Mouse (Mus musculus): ENCODE results near the gene Gna15. TPM values are rescaled to one million over a fixed set of nuclear protein-coding genes. Genes with fewer than 3 reads are reported as not detected.

Gene Gna15
- total RNA-seq, 2 experiments from 2014 or later, result 0.73 to 0.78 TPM

DNA sequence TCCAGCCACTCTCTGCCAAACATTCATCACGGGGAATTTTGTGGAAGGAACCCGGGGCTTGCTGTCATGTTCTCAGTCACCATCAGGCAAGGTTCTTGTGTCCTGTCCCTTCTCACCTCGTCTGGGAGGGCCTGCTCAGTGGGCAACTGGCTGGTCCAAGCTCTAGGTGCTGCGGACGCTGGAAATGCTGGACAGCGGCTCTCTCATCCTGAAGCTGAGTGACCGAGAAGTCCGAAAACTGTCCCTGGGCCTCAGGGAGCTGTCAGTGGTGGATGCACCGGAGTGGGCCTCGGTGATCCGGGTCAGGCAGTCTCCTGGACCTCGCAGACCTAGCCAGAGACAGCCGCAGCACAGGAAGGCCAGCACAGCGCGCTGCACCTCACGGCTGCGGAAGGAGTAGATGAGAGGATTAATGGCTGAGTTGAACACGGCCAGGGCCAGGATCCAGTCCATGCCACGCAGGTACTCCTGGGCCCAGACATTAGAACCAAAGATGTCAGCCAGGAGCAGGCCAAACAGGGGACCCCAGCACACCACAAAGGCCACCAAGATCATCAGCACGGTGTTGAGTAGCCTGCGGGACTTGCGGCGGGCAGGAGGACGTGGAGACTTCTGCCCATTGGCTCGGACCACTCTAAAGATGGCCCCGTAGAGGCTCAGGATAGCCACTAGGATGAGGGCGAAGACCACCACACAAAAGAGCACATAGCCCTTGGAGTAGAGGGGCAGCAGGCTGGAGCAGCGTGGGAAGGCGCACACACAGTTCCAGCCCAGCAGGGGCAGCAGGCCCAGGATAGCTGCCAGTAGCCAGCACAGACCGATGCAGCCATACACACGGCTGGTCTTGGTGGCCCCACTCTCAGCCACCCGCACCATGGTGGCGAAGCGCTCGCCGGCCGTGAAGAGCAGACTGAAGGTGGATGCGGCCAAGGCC lies 25.4 kb downstream of the Gna15 start:
- DNase-seq, result no peak
- intact Hi-C loops (cut with DNase I), result loop anchor here (10.0 kb wide), 1 partner anchor 594 kb away; the partner anchor contains the start of gene Timm13

DNA sequence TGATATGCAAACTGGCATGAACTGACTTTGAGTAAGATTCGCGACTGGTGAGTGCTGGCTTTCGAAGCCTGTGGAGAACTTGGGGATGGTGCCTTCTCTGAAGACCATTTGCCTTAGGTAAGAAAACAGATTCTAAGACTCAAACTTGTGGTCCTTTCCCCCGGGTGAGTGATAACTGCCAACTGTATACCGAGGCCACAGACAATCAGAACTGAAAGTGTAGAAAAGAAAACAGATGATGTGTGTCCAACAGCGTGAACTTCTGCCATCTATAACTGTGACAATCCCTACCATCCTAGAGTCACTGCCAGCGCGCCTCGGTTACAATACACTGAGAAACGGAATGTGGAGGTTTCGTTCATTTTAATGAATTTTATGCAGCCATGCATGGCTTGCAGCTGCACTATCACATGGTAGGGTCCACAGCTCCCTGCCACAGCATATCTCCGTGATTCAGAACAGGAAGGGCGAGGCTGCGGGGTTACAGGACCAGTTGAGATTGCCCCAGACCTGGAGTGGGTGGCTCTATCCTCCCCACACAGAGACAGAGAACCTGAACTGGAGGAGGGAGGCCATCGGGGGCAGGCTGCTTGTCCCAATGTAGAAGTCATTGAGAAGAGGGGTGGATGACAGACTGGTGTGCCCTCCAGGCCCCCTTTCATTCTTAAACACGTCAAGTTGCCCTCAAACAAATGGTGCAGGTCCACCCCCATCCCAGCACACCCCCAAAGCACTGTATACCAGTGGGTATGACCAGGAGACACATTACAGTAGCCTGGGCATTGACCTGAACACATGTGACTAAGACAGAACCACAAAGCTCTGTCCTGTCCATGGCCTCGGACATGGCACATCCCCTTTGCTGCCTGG lies 26.4 kb downstream of the Gna15 start:
- intact Hi-C loops (cut with DNase I), result loop anchor here (10.0 kb wide), 1 partner anchor 593 kb away; the partner anchor contains the start of gene Timm13
- no peak for DNase-seq

DNA sequence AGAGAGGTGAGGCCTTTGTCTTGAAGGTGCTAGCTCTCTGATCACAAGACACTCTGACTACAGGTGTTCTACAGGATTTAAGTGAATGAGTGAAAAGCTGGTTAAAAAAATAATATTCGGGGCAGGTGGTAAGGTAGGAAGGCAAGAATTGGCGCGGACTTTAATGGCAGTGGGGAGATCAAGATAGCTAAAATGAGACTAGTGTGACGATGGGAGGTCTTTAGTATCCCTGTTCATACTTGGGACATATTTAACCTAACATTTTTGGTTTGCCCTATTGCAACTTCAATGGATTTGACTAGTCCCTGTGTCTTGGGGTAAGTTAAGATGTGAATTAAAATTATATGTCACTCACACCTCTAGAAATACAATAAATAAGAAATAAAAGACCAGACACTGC lies 27.1 kb downstream of the Gna15 start:
- no peak for DNase-seq
- intact Hi-C loops (cut with DNase I), result loop anchor here (10.0 kb wide), 1 partner anchor 592 kb away; the partner anchor contains the start of gene Timm13

DNA sequence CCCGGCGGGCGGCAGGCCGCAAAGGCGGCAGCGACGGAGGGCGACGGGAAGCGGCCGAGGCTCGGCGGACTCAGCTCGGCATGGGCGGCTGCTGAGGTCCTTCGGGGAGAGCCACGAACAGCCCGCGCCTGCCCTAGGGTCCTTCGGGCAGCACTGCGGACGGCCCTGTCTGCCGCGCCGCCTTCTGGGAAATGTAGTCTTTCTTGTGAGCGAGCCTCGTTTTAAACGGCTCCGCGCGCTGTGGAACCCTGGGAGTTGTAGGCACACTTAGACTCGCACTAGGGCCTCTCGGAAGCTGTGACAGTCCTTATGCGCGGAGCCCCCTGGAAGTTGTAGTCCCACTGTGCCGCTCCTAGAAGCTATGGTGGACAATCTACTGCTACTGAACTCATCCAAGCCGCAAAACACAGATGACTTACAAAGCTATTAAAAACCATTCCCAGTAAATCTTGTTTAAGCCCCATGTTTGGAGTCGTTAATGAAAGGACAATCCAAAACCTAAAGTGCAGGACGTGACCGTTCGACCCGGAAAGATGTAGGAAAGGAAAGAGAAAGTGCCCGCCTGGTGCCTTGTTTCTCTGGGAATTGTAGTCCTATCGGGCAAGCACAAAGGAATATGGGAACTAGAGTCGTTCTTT lies 27.6 kb downstream of the Gna15 start, which contains the start of gene Ncln:
Gene Ncln, minus strand, starts transcription at position 129 of the 638 bp plus-strand sequence.
- intact Hi-C loops (cut with DNase I), result loop anchor here (10.0 kb wide), 1 partner anchor 592 kb away; the partner anchor contains the start of gene Timm13
- DNase-seq, result peak; percentile 97 to 98

DNA sequence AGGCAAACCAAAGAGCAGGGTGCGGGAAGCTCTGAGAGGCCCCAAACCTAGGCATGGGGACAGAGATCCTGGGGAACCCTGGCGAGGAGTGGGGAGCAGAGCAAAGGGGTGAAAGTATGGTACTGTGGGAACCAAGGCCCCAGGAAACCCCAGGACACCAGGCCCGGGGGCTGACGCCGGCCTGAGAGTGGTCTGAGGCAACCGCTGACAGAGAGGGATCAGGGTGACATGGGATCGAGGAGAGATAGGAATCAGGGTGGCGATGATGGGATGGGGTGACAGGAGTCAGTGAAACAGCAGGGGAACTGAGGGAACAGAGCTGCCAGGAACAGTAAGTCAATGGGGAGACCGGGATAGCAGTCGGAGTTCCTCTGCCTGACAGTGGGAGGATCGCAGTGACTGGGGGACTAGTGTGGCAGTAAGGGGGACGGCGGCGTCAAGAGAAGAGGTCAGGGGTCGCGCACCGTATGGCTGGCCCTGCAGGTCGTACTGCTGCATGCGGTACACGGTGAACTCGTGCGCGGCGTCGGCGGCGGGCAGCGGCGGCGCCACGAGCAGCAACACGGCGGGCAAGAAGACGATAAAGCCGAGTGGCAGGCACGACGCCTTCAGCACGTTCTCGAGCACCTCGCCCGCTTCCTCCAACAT lies 28.3 kb downstream of the Gna15 start:
- intact Hi-C loops (cut with DNase I), result loop anchor here (10.0 kb wide), 1 partner anchor 591 kb away; the partner anchor contains the start of gene Timm13
- DNase-seq, result no peak

DNA sequence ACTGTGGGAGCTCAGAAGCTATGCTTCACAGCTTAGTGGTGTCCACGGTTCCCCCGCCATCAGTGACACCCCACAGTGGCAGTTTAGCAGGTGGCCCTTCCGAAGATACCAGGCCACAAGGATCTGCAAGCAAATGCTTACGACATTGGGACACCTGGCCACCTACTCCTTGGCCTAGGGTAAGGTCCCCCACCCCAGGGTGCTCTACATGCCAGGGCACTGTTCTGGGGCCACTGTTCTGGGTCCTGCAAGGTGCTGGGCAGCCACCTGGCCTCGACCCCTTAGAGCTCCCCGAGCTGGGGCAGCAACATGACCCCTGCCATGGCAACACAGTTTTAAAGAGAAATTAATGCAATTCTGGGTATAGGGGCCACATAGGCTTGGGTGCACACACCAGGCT lies 28.9 kb downstream of the Gna15 start:
- intact Hi-C loops (cut with DNase I), result loop anchor here (10.0 kb wide), 1 partner anchor 590 kb away; the partner anchor contains the start of gene Timm13
- DNase-seq, result no peak

DNA sequence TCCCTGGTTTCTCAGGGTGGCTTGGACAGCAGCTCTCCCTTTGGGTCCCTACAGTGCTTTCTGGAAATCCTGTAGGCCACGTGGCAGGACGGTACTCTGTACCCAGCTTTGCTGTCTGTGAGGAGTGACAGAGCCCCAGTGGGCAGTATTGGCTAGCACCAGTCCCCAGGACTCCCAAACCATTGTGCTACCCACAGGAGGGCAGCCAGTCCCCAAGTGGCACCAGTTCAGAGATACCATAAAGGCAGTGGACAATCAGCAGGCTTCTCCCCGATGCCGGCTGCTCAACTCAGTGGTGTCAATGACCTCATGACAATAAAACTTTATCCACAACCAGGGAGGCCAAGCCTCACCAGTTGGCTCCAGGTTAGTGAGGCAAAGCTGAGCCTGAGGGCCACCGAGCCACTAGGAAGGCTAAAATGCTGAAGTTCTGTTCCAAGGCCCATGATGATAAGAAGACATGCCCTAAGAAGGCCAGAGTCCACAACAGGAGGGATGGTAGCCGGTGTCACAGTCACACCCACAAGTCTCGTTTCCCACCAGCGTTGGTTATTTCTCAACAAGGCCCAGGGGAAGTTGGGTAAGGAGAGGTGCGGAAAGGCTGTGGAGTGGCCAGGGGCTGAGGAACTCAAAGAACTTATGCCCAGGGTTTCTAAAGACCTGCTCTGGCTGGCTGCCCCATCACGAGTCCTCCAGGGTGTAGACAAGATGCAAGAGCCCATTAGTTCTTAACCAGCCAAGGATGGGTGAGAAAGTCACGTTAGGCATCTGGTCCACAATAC lies 29.6 kb downstream of the Gna15 start:
- no peak for DNase-seq
- intact Hi-C loops (cut with DNase I), result loop anchor here (10.0 kb wide), 1 partner anchor 590 kb away; the partner anchor contains the start of gene Timm13

DNA sequence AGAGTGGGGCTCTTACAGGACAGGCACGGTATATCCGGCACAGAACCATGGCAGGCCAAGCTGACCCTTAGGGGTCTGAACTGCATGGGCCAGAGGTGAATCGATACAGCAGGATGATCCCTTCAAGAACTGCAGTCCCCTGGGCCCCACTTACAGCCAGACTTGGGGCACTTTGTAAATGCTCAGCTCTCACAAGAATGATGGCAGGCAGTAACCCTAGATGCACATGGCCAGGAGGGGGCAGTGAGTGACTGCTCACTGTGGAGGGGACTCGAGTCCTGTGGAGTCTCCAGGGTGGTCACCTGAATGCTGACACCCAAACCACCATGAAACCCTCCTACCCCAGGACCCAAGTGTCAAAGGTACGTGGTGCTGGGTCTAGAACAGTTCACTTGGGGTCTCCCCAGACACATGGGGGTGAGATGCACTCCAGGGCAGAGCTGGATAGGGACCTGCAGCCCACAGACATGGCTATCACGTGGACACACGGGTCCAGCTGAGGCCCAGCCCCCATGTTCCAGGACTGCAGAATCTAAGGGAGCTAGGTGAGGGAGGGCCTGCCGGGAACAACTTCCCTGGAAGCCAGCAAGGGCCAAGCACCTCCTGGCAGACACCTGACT lies 30.3 kb downstream of the Gna15 start:
- intact Hi-C loops (cut with DNase I), result loop anchor here (10.0 kb wide), 1 partner anchor 589 kb away; the partner anchor contains the start of gene Timm13
- DNase-seq, result no peak

DNA sequence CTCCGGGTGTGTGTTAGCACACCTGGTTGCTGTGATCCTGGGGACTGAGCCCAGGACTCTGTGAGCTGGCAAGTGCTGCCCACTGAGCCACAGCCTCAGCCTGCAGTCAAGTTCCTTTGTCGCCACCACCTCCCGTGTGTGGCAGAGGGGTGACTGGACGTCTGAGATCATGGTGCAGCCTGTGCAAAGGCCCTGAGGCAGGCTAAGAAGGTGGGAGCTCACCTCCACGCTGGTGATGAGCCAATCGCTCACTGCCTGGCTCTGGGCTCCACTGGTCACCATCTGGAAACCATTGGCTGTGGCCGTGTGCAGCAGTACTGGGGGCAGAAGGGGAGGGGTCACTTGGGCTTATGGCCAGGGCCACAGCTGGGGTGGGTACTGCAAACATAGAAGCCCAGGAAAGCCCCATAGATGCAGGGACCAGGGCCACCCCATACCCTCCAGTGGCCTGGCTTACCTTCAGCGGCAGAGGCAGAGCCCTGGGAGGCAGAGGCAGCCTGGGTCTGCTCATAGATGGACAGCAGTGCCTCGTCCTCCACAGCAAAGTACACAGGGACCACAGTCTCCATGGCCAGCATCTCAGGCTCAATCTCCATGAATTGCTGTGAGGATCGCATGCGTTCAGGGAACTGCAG lies 31.3 kb downstream of the Gna15 start:
- no peak for DNase-seq
- intact Hi-C loops (cut with DNase I), result loop anchor here (10.0 kb wide), 1 partner anchor 588 kb away; the partner anchor contains the start of gene Timm13

DNA sequence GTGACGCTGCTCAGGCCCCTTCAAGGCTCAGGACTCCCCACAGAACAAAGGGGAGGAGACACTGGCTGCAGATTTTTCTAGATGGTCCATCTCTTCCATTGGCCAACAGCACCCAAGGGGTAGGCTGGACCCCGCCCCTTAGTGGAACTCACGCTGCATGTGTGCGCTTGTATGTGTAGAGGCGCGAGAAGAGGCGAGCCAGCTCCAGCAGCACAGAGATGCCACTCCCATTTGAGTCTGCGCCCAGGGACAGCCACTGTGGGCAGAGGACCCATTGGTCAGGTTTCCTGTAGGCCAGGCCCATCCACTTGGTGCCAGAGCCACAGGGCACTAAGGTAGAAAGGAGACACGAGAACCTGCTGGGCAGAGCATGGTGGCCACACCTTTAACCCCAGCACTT lies 33.0 kb downstream of the Gna15 start:
- intact Hi-C loops (cut with DNase I), result loop anchor here (10.0 kb wide), 1 partner anchor 586 kb away; the partner anchor contains the start of gene Timm13

DNA sequence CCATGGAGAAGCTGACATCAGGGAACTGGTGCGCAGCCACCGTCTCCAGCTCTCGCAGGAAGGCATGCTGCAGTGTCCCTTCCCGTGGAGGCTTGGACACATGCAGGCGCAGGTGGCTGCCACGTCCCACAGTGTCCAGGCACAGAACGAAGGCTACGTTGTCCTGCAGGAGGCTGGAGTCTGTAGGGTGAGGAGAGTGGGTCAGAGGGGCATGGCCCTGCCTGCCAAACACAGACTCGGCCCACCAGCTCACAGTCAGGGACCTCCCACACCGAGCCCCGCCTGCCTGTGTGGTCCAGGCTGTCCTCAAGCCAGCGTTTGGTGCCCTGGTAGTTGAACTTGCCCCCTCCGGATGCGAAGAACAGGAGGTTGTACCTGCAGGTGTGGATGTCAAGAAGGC lies 34.1 kb downstream of the Gna15 start:
- DNase-seq, result no peak

More for the DNA sequence above, 33.0 kb downstream of the Gna15 start:
- DNase-seq, result no peak

DNA sequence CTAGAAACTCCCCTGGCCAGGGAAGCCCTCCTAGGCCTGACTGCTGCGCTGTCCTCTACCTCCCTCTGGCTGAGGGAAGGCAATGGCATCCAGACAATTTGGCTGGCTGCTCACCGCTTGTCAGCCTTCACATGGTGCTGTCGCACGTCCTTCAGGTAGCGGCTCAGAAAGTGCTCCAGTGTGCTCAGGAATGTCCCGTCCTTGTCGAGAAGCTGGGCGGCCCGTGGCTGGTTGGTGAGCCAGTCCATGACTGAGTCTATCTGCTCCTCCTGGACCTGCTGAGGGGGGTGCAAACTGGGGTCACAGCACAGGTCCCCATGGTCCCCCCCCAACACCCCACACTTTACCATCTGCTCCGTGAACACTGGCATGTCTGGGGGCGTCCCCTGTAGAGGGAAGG lies 35.9 kb downstream of the Gna15 start:
- no peak for DNase-seq
- intact Hi-C loops (cut with DNase I), result no loop called here

More for the DNA sequence above, 34.1 kb downstream of the Gna15 start:
- intact Hi-C loops (cut with DNase I), result loop anchor here (10.0 kb wide), 1 partner anchor 585 kb away; the partner anchor contains the start of gene Timm13

DNA sequence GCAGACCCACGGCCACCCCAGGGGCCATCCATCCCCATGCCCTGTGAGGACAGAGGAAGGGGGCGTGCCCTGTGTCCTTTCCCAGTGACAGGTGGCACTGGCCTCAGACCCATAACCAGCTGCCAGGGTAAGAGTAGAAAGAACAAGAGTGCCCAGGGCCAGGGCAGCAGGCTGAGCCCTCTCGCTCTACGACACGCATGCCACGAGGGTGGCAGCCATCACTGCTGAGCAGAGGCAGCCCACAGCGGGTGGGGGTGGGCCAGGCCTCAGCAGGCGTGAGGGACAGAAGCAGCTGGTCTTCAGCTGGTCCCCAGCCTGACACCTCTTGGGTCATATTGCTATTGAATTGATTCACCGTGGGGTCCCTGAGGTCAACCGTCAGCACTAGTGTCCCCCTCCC lies 37.5 kb downstream of the Gna15 start:
- intact Hi-C loops (cut with DNase I), result no loop called here
- no peak for DNase-seq

DNA sequence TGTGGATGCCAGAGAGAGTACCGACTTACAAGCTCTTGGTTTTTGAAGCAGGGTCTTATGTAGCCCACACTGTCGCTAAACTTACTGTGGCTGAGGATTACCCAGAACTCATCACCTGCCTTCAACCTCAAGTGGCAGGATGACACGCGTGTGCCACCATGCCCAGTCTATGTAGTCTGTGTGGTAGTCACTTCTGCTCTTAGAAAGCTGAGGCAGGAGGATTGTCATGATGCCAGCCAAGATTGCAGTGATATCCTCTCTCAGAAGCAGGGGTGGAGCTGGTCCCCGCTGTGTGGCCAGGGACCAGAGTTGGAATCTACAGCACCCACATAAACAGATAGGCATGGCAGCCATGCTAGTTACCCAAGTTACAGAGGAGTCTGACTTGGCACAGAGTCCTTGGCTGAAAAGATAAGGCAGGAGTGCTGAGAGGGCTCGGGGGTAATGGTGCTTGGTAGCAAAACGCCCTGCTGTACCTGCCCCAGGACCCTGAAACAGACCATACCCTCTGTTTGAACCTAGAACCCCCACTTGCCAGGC lies 38.5 kb downstream of the Gna15 start:
- DNase-seq, result no peak
- intact Hi-C loops (cut with DNase I), result no loop called here

DNA sequence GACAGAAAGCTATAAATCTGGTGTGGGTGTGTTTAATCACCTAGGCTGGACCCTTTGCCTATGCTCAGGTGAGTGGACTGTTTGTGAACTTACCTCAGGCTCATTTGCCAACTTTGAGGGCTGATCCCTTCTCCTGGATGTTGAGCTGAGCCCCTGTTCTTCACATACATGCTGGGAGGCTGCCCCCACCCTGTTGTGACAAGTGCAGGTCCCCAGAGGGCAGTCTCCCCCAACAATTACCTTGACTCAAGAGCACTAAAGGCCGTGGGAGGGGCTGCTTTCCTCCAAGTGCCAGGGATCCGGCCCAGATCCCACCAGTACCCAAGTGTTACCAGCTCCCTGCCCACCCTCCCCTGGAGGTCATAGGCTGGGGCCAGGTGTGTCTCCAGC lies 39.0 kb downstream of the Gna15 start:
- intact Hi-C loops (cut with DNase I), result no loop called here

DNA sequence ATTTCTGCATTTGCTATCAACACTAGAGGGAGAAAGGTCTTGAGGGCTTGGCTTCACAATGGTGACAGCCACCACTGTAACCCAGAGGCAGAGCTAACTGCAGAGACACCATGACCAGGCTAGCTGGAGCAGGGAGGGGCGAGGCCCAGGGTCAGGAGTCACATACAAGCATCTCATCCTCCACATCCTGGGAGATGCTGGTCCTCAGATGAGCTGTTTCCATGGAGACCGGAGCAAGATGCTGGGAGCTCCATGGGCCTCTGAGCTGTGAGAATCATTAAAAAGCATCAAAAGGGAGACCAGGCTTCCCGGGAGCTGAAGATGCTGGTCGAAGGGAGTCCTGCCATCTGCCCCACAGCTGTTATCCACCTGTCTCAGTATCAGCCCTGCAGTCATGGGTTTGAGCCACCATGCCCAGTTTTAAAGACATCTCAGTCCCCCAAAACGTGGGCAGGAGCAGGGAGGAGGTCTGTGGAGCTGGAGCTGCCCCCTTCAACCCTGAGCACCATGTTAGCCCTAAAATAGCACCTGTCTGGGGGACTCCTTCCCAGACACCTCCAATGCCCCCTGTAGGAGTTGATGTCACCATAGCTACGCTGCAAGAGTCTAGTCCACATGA lies 39.5 kb downstream of the Gna15 start:
- intact Hi-C loops (cut with DNase I), result no loop called here

More for the DNA sequence above, 39.0 kb downstream of the Gna15 start:
- DNase-seq, result no peak

DNA sequence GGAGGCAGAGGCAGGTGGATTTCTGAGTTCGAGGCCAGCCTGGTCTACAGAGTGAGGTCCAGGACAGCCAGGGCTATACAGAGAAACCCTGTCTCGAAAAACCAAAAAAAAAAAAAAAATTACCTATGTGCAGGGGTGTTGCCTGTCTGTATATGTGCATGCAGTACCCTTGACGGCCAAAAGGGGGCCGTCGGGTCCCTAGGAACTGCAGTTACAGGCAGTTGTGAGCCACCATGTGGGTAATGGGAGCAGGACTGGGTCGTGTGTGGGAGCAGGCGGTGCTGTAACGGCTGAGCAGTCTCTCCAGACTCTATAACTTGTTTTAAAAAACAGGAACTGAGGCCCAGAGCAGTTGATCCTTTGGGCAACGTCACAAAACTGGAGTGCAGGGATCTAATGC lies 40.0 kb downstream of the Gna15 start:
- DNase-seq, result no peak

More for the DNA sequence above, 39.5 kb downstream of the Gna15 start:
- DNase-seq, result no peak

More for the DNA sequence above, 40.0 kb downstream of the Gna15 start:
- intact Hi-C loops (cut with DNase I), result no loop called here

Data from heart, postnatal 36 days (tissue).